Comparison of ENCODE assay signal across 15 mouse cellular contexts in genomic region chr3:84668957-84669356, GRCm38 (mm10).
"Had no signal": no experiment of that assay in that cellular context is flagged by ENCODE, and none has a peak within 500 bp of the region (broad histone marks: within the 10 kb centered on the region; RNA-seq: fewer than 3 reads in every experiment).

No protein-coding gene starts in this region.

- ATAC-seq: intestine, embryonic 15.5 days; midbrain, embryonic 15.5 days had no signal

- H3K27me3 ChIP-seq: intestine, embryonic 15.5 days had no signal

- H3K27ac ChIP-seq: intestine, embryonic 15.5 days; kidney, embryonic 15.5 days; left cerebral cortex, adult 2 months; limb, embryonic 15.5 days; liver, embryonic 14.5 days; lung, embryonic 15.5 days; midbrain, embryonic 10.5 days; midbrain, embryonic 15.5 days; stomach, postnatal 0 days had no signal

- DNase-seq: kidney, adult 18-20 months; kidney, postnatal 25 days; lung, postnatal 14 days; right cerebral cortex, adult 18-20 months; spleen, adult 18-20 months; thymus, postnatal 14 days had no signal

- H3K36me3 ChIP-seq: intestine, embryonic 15.5 days; kidney, embryonic 15.5 days; limb, embryonic 15.5 days; lung, embryonic 15.5 days; midbrain, embryonic 10.5 days; midbrain, embryonic 15.5 days had no signal

- H3K4me2 ChIP-seq: intestine, embryonic 15.5 days; kidney, embryonic 15.5 days; limb, embryonic 15.5 days; lung, embryonic 15.5 days; midbrain, embryonic 15.5 days had no signal

- H3K4me3 ChIP-seq: intestine, embryonic 15.5 days; kidney, embryonic 15.5 days; left cerebral cortex, adult 2 months; limb, embryonic 15.5 days; lung, embryonic 15.5 days; midbrain, embryonic 10.5 days; midbrain, embryonic 15.5 days had no signal

- H3K9ac ChIP-seq: intestine, embryonic 15.5 days; kidney, embryonic 15.5 days; limb, embryonic 15.5 days; liver, embryonic 14.5 days; lung, embryonic 15.5 days; midbrain, embryonic 15.5 days had no signal

- H3K9me3 ChIP-seq: intestine, embryonic 15.5 days; kidney, embryonic 15.5 days; limb, embryonic 15.5 days; lung, embryonic 15.5 days; midbrain, embryonic 10.5 days; midbrain, embryonic 15.5 days had no signal
